Mouse (Mus musculus) MEL-GATA-1-ER (cell line): ENCODE results near the gene Gm20920.
"Not testable (repeated sequence)": the region's sequence is repeated elsewhere in the genome, so short reads cannot be mapped to it uniquely, and the experiment has no call there.

Experiments
- DNase-seq: peaks from one replicate; pipeline ENCODE4 v3.0.0-alpha.2; 2012; ENCODE audit warnings: low read depth; ENCODE audit errors: extremely low read depth

Gene Gm20920

DNA sequence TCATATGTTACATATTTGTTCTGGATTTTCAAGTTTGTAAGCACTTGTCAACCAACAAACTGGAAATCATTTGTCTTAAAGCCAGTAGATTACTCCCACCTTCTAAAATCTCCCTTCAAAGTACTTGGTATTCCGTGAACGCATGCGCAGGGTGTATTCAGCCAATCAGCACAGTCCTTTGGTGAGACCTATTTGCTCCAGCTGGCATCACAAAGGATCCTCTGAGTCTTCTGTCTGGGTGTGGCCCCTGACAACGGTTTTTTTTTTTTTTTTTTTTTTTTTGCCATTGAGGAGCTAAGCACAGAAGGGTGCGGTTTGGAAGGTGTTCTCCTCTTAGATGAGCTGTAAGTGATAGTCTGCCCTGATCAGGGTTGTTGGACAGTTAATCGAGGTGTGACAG lies at the start of gene Gm20920:
Gene Gm20920, plus strand, starts transcription at position 301 of the 400 bp plus-strand sequence.
- not testable (repeated sequence) for DNase-seq
